In genomic region chr8:53997461-53997860, GRCm38 (mm10) we compare ENCODE assay signal across 12 mouse cellular contexts.
DNase-seq lines count a peak whose midpoint lies in the region; ATAC-seq and TF ChIP-seq lines count a peak whose summit lies in the region.
"Had no signal": no experiment of that assay in that cellular context is flagged by ENCODE, and none has a peak within 500 bp of the region (broad histone marks: within the 10 kb centered on the region; RNA-seq: fewer than 3 reads in every experiment).

No protein-coding gene starts in this region.

- H3K9ac ChIP-seq in kidney, postnatal 0 days (ENCODE audit: low read depth, low read length): no peak overlapping the region
- H3K9ac ChIP-seq: liver, embryonic 14.5 days had no signal

- H3K9me3 ChIP-seq in kidney, postnatal 0 days (replicated peaks; ENCODE audit: low read length): no peaks in the 10 kb centered on the region; the same call in 1 of the 2 replicates

- DNase-seq in cerebellum, postnatal 10 days: peak; percentile 3 to 8
- DNase-seq in cerebellum, adult 11 months: no peak
- peak; percentile 19 for DNase-seq in kidney, postnatal 0 days (ENCODE audit: low spot score)
- no peak for DNase-seq in kidney, postnatal 4 days
- DNase-seq in MN1 (ENCODE audit: low spot score): peak; percentile 25
- DNase-seq in forelimb bud, embryonic 11.5 days (ENCODE audit: low read depth, low spot score): peak; percentile 27
- DNase-seq in layer of hippocampus, postnatal 10 days (ENCODE audit: low spot score in 2 of 2): no peak
- no peak for DNase-seq in testis, postnatal 14 days (ENCODE audit: low spot score)
- DNase-seq: B cell, adult 2 months; cerebellum, adult 18-20 months; spleen, adult 18-20 months had no signal

- no peak overlapping the region for H3K4me3 ChIP-seq in kidney, postnatal 0 days (replicated peaks; ENCODE audit: low read depth, low read length)

- H3K27ac ChIP-seq in kidney, postnatal 0 days: no peak overlapping the region
- H3K27ac ChIP-seq: liver, embryonic 14.5 days had no signal

- 11% methylated on average over 2 of the region's 2 CpGs for WGBS in kidney, postnatal 0 days

- no peak for ATAC-seq in kidney, postnatal 0 days (replicated peaks; ENCODE audit: low FRiP score, low read depth)

- H3K4me1 ChIP-seq in kidney, postnatal 0 days (replicated peaks; ENCODE audit: insufficient read depth, low read length): no peaks in the 10 kb centered on the region

- no peak overlapping the region for H3K4me2 ChIP-seq in kidney, postnatal 0 days (ENCODE audit: low read length)

- no peaks in the 10 kb centered on the region for H3K36me3 ChIP-seq in kidney, postnatal 0 days (ENCODE audit: insufficient read depth, low read length)

- no peaks in the 10 kb centered on the region for H3K27me3 ChIP-seq in kidney, postnatal 0 days (ENCODE audit: insufficient read depth, low read length)

- TF ChIP-seq CTCF in kidney, postnatal 0 days (IDR thresholded peaks at IDR 0.05; ENCODE audit: low read depth): no peak

Comparison
In these comparisons a context has a peak if more than half of its experiments do, and no peak if none do; other contexts are left out.
1. DNase-seq: peak in cerebellum, postnatal 10 days (2 of 2), kidney, postnatal 0 days (single experiment), MN1 (single experiment) and forelimb bud, embryonic 11.5 days (single experiment); none in cerebellum, adult 11 months (single experiment), kidney, postnatal 4 days (0 of 2), layer of hippocampus, postnatal 10 days (0 of 2) and testis, postnatal 14 days (single experiment).